Mouse (Mus musculus) ES-E14 (cell line): ENCODE results near the gene Sept9. TPM values are rescaled to one million over a fixed set of nuclear protein-coding genes. Genes with fewer than 3 reads are reported as not detected.
A peak's percentile ranks its signal among the peaks of the same experiment; 100 is the strongest.

ENCODE experiments used
- DNase-seq: peaks from one replicate; pipeline ENCODE4 v3.0.0-alpha.2; 2013; ENCODE audit warnings: low read depth, low spot score
- H3K27ac ChIP-seq: 2 replicates; pipeline ENCODE4 v1.5.1; 2012; ENCODE audit warnings: low read depth, mild to moderate bottlenecking, low read length, moderate library complexity, mixed read lengths; ENCODE audit not compliant: poor library complexity, insufficient read depth, severe bottlenecking
- H3K36me3 ChIP-seq: 2 replicates; pipeline ENCODE4 v1.6.1; 2012; ENCODE audit warnings: mild to moderate bottlenecking, low read length, moderate library complexity, mixed read lengths; ENCODE audit not compliant: control insufficient read depth, poor library complexity, insufficient read depth, severe bottlenecking
- H3K4me1 ChIP-seq, 2 experiments: fragments of 150-350 bp in 1 of 2; sonication (generic) in 1 of 2; 2 replicates each; pipeline ENCODE4 v1.6.1; 2012; ENCODE audit warnings: low read length in 2 of 2, mild to moderate bottlenecking in 1 of 2, mixed read lengths in 1 of 2; ENCODE audit not compliant: control insufficient read depth in 2 of 2, insufficient read depth in 2 of 2, poor library complexity in 1 of 2
- H3K4me3 ChIP-seq, 2 experiments: fragments of 150-350 bp in 1 of 2; sonication (generic) in 1 of 2; 2 replicates each; pipeline ENCODE4 v1.5.1; 2012; ENCODE audit warnings: low read length in 2 of 2, low read depth in 1 of 2, mild to moderate bottlenecking in 1 of 2, mixed read lengths in 1 of 2; ENCODE audit not compliant: insufficient read depth in 1 of 2, poor library complexity in 1 of 2, severe bottlenecking in 1 of 2
- H3K9ac ChIP-seq: 2 replicates; pipeline ENCODE4 v1.6.1; 2012; ENCODE audit warnings: low read depth, mild to moderate bottlenecking, low read length, mixed read lengths; ENCODE audit not compliant: poor library complexity, insufficient read depth, severe bottlenecking
- H3K9me3 ChIP-seq: fragments of 150-350 bp; sonication (generic); 2 replicates; pipeline ENCODE4 v1.6.1; 2012; ENCODE audit warnings: low read depth, mild to moderate bottlenecking, low read length; ENCODE audit not compliant: control insufficient read depth, insufficient read depth
- CHD2 ChIP-seq: IDR thresholded peaks from 2 replicates; pipeline ENCODE4 v1.6.1; 2014; ENCODE audit warnings: mild to moderate bottlenecking, low read depth, low read length, inconsistent platforms
- HCFC1 ChIP-seq: IDR thresholded peaks from 2 replicates; pipeline ENCODE4 v1.6.1; 2012; ENCODE audit warnings: low read length, inconsistent platforms, borderline replicate concordance; ENCODE audit not compliant: insufficient read depth
- MAFK ChIP-seq: IDR thresholded peaks from 2 replicates; pipeline ENCODE4 v1.6.1; 2014; ENCODE audit warnings: mild to moderate bottlenecking, low read depth, low read length, inconsistent platforms; ENCODE audit not compliant: insufficient read depth
- ZC3H11A ChIP-seq: IDR thresholded peaks from 2 replicates; pipeline ENCODE4 v1.6.1; 2012; ENCODE audit warnings: low read depth, mild to moderate bottlenecking, inconsistent platforms, low read length, borderline replicate concordance
- ZNF384 ChIP-seq: IDR thresholded peaks from 2 replicates; pipeline ENCODE4 v1.6.1; 2012; ENCODE audit warnings: low read depth, low read length, inconsistent platforms
- in situ Hi-C, 2 experiments: fragments of 600-800 bp; cut with MboI; formaldehyde crosslinking; loops; one replicate each; pipeline ENCODE4 v1.15.1; 2025; ENCODE audit warnings: low sequenced_read_pairs in 2 of 2, inconsistent platforms in 1 of 2; ENCODE audit not compliant: unreplicated experiment in 2 of 2
- total RNA-seq: library from RNA; depleted of rRNA; stranded (reverse); fragments of 300-350 nt; gene quantifications from 2 replicates; pipeline ENCODE4 v1.2.3, GENCODE M21; 2012

The Sept9 gene
- total RNA-seq, 1 experiment = 65.7 TPM

GRCm38 (mm10) chr11:117174098-117174892, 25.2 kb upstream of the Sept9 start:
- no peaks in the 10 kb centered on the region for H3K36me3 ChIP-seq

GRCm38 (mm10) chr11:117174924-117175323, 24.5 kb upstream of the Sept9 start:
- Histone ChIP-seq H3K9me3 (no peaks in the 10 kb centered on the region), H3K4me1 (peaks cover 0 to 21% of the 10 kb centered on the region in 2 experiments; a peak in 3 of 4 replicates), H3K9ac (peak overlapping the region; percentile 11; the same call in 1 of the 2 replicates), H3K4me3 (peak overlapping the region; percentile 52 to 81), H3K36me3 (no peaks in the 10 kb centered on the region), H3K27ac (no peak overlapping the region)
- peak; percentile 59 for DNase-seq
- TF ChIP-seq ZC3H11A (no peak), ZNF384 (no peak), CHD2 (no peak), MAFK (no peak), HCFC1 (no peak)
- in situ Hi-C loops = loop anchor here (5.0 to 10.0 kb wide), 2 partner anchors 98 to 100 kb away; no protein-coding TSS in a partner anchor

More at GRCm38 (mm10) chr11:117174098-117174892, 25.2 kb upstream of the Sept9 start:
- peaks cover 0 to 21% of the 10 kb centered on the region in 2 experiments; a peak in 3 of 4 replicates for H3K4me1 ChIP-seq
- H3K27ac ChIP-seq = no peak overlapping the region
- peak overlapping the region; percentile 11; the same call in 1 of the 2 replicates for H3K9ac ChIP-seq
- no peaks in the 10 kb centered on the region for H3K9me3 ChIP-seq
- in situ Hi-C loops = loop anchor here in 1 of 2 experiments (10.0 kb wide), 1 partner anchor 99 kb away; no protein-coding TSS in a partner anchor
- H3K4me3 ChIP-seq = peak overlapping the region; percentile 52 to 81
- no peak for TF ChIP-seq ZC3H11A
- no peak for TF ChIP-seq CHD2
- no peak for TF ChIP-seq ZNF384
- TF ChIP-seq MAFK = no peak
- TF ChIP-seq HCFC1 = no peak
- DNase-seq = no peak

GRCm38 (mm10) chr11:117175472-117175871, 24.0 kb upstream of the Sept9 start:
- no peak overlapping the region for H3K27ac ChIP-seq
- no peak for DNase-seq
- H3K36me3 ChIP-seq = no peaks in the 10 kb centered on the region
- H3K4me3 ChIP-seq = no peak overlapping the region
- no peak overlapping the region for H3K9ac ChIP-seq
- TF ChIP-seq HCFC1 (no peak), ZNF384 (no peak), ZC3H11A (no peak), CHD2 (no peak), MAFK (no peak)
- H3K9me3 ChIP-seq = no peaks in the 10 kb centered on the region
- H3K4me1 ChIP-seq = peaks cover 0 to 21% of the 10 kb centered on the region in 2 experiments; a peak in 3 of 4 replicates
- in situ Hi-C loops = loop anchor here (5.0 to 10.0 kb wide), 2 partner anchors 98 to 101 kb away; no protein-coding TSS in a partner anchor

GRCm38 (mm10) chr11:117176304-117176703, 23.2 kb upstream of the Sept9 start:
- peak overlapping the region; percentile 40 for H3K9ac ChIP-seq
- in situ Hi-C loops = loop anchor here (5.0 to 10.0 kb wide), 2 partner anchors 99 to 102 kb away; no protein-coding TSS in a partner anchor
- peak overlapping the region; percentile 15; the same call in 1 of the 2 replicates for H3K27ac ChIP-seq
- TF ChIP-seq ZC3H11A (no peak), HCFC1 (no peak), ZNF384 (no peak), CHD2 (no peak), MAFK (no peak)
- H3K9me3 ChIP-seq = no peaks in the 10 kb centered on the region
- peak; percentile 63 for DNase-seq
- H3K4me3 ChIP-seq = no peak overlapping the region
- H3K36me3 ChIP-seq = no peaks in the 10 kb centered on the region
- peaks cover 0 to 21% of the 10 kb centered on the region in 2 experiments; a peak in 3 of 4 replicates for H3K4me1 ChIP-seq
